Mouse (Mus musculus) ES-Bruce4 (cell line): ENCODE data around the gene Eif4g3. TPM values are rescaled to one million over a fixed set of nuclear protein-coding genes. Genes with fewer than 3 reads are reported as not detected.

ENCODE experiments used
- H3K27ac ChIP-seq: 2 replicates; pipeline ENCODE4 v1.5.1; 2012; ENCODE audit warnings: low read length, inconsistent platforms; ENCODE audit not compliant: insufficient read depth
- H3K27me3 ChIP-seq: 2 replicates; pipeline ENCODE4 v1.6.1; 2012; ENCODE audit warnings: mild to moderate bottlenecking, low read length, inconsistent platforms; ENCODE audit not compliant: control insufficient read depth, poor library complexity, insufficient read depth, severe bottlenecking
- H3K36me3 ChIP-seq: 2 replicates; pipeline ENCODE4 v1.6.1; 2012; ENCODE audit warnings: inconsistent platforms, mild to moderate bottlenecking, low read length, moderate library complexity; ENCODE audit not compliant: control insufficient read depth, poor library complexity, insufficient read depth, severe bottlenecking
- H3K4me1 ChIP-seq: one replicate; pipeline ENCODE4 v1.8.1; 2011; ENCODE audit warnings: low read length; ENCODE audit not compliant: control insufficient read depth, insufficient read depth
- H3K4me3 ChIP-seq: 2 replicates; pipeline ENCODE4 v1.5.1; 2011; ENCODE audit warnings: low read depth, mild to moderate bottlenecking, low read length
- H3K9ac ChIP-seq: 2 replicates; pipeline ENCODE4 v1.6.1; 2012; ENCODE audit warnings: low read depth, mild to moderate bottlenecking, inconsistent platforms; ENCODE audit not compliant: poor library complexity, severe bottlenecking
- H3K9me3 ChIP-seq: replicated peaks from 2 replicates; pipeline ENCODE4 v1.6.1; 2012; ENCODE audit warnings: mild to moderate bottlenecking, low read length, inconsistent platforms; ENCODE audit not compliant: control insufficient read depth, poor library complexity, insufficient read depth, severe bottlenecking
- CTCF ChIP-seq: IDR thresholded peaks from one replicate; pipeline ENCODE4 v1.8.1; 2011; ENCODE audit warnings: low read depth, low read length
- EP300 ChIP-seq: IDR thresholded peaks from 2 replicates; pipeline ENCODE4 v1.6.1; 2011; ENCODE audit warnings: low read depth, low read length; ENCODE audit not compliant: insufficient read depth
- POLR2A ChIP-seq: IDR thresholded peaks from one replicate; pipeline ENCODE4 v1.8.1; 2011; ENCODE audit warnings: low read length; ENCODE audit not compliant: insufficient read depth
- polyA plus RNA-seq: library from polyadenylated mRNA; stranded (reverse); fragments of >200 nt; gene quantifications from 2 replicates; pipeline ENCODE4 v1.2.4, GENCODE M21; 2011; ENCODE audit warnings: low read depth; ENCODE audit not compliant: missing spikeins, insufficient read depth, insufficient read length

Eif4g3 gene
- polyA plus RNA-seq, 1 experiment = 71.7 TPM

GRCm38 (mm10) chr4:138065593-138066169 lies 72.9 kb downstream of the Eif4g3 start:
- TF ChIP-seq EP300 (no peak), POLR2A (no peak), CTCF (no peak)
- Histone ChIP-seq H3K9ac (no peak overlapping the region), H3K36me3 (no peaks in the 10 kb centered on the region; the same call in 1 of the 2 replicates)

GRCm38 (mm10) chr4:138066421-138066820 lies 73.6 kb downstream of the Eif4g3 start:
- H3K4me3 ChIP-seq = no peak overlapping the region
- no peak overlapping the region for H3K9ac ChIP-seq
- no peak overlapping the region for H3K27ac ChIP-seq
- no peaks in the 10 kb centered on the region for H3K27me3 ChIP-seq
- no peaks in the 10 kb centered on the region for H3K4me1 ChIP-seq
- H3K9me3 ChIP-seq = no peaks in the 10 kb centered on the region
- no peak for TF ChIP-seq CTCF
- TF ChIP-seq POLR2A = no peak
- no peak for TF ChIP-seq EP300
- H3K36me3 ChIP-seq = no peaks in the 10 kb centered on the region

More at GRCm38 (mm10) chr4:138065593-138066169, 72.9 kb downstream of the Eif4g3 start:
- Histone ChIP-seq H3K27me3 (no peaks in the 10 kb centered on the region), H3K27ac (no peak overlapping the region), H3K4me1 (no peaks in the 10 kb centered on the region), H3K4me3 (no peak overlapping the region), H3K9me3 (no peaks in the 10 kb centered on the region)

DNA sequence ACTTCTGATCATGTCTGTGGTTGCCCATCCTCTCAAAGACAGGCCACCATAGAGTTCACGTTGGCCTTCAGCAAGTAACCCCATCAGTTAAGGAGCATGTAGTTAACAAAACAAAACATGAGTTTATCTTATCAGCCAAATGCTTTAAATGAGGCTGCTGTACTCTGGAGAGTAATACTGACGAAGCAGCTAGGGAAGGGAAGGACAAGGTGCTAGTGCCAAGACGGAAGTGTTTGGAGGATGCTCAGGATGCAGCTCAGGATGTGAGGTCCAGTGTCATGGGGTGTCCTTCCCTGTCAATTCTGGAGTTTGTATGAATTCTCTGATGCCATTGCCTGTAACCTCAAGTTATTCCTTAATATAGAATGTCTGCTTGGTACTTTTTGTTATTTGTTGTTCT lies 75.0 kb downstream of the Eif4g3 start:
- H3K9ac ChIP-seq = no peak overlapping the region
- no peak overlapping the region for H3K27ac ChIP-seq
- no peaks in the 10 kb centered on the region for H3K4me1 ChIP-seq
- no peaks in the 10 kb centered on the region for H3K36me3 ChIP-seq
- no peak for TF ChIP-seq EP300
- no peak for TF ChIP-seq CTCF
- TF ChIP-seq POLR2A = no peak
- no peaks in the 10 kb centered on the region for H3K9me3 ChIP-seq
- H3K27me3 ChIP-seq = no peaks in the 10 kb centered on the region
- H3K4me3 ChIP-seq = no peak overlapping the region

DNA sequence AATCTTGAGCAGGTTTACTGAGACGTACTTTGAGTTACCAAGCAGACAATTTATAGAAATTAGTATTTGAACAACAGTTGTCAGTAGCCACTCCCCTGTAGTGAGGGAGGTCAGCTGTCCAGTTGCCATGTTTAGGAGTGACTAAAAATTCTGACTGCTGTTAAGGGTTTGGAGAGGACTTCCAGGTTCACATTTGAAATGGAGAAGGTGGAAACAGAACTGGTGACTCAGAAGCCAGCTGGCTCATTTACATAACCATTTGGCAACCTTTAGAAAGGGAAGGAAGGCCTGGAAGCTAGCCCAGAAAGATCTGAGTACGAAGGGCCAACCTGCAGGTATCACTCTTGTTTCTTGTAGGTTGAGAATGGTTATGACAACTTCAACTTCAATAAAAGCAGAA lies 75.8 kb downstream of the Eif4g3 start:
- H3K36me3 ChIP-seq = no peaks in the 10 kb centered on the region
- H3K9ac ChIP-seq = no peak overlapping the region
- no peaks in the 10 kb centered on the region for H3K27me3 ChIP-seq
- H3K9me3 ChIP-seq = no peaks in the 10 kb centered on the region
- no peaks in the 10 kb centered on the region for H3K4me1 ChIP-seq
- H3K4me3 ChIP-seq = no peak overlapping the region
- TF ChIP-seq EP300 (no peak), CTCF (no peak), POLR2A (no peak)
- H3K27ac ChIP-seq = no peak overlapping the region

- Histone ChIP-seq H3K36me3 (no peaks in the 10 kb centered on the region), H3K9ac (no peak overlapping the region), H3K4me3 (no peak overlapping the region), H3K27ac (no peak overlapping the region), H3K27me3 (no peaks in the 10 kb centered on the region), H3K9me3 (no peaks in the 10 kb centered on the region), H3K4me1 (no peaks in the 10 kb centered on the region)
- no peak for TF ChIP-seq POLR2A
- TF ChIP-seq CTCF = no peak
- TF ChIP-seq EP300 = no peak
Observed at GRCm38 (mm10) chr4:138069371-138069770, 76.5 kb downstream of the Eif4g3 start.

DNA sequence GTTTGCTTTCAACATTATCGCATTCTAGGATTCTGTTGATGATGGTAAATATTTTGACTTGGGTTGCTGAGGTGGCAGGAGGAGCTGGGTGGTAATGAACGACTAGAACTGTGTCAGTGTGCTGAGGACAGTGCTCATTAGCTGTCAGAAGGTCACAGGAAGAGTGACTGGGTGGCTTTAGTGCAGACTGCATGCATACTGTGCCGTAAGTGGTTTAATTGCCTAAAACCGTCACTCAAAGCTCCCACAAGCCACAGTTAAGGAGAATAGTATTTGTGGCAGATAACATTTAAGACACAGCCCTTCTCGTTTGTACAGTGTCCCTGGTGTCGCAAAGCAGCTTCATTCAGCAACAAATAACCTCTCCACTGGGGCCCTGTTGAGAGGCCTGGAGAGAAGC lies 78.7 kb downstream of the Eif4g3 start:
- H3K9ac ChIP-seq = no peak overlapping the region
- H3K4me1 ChIP-seq = no peaks in the 10 kb centered on the region
- H3K4me3 ChIP-seq = no peak overlapping the region
- TF ChIP-seq EP300 = no peak
- no peak for TF ChIP-seq POLR2A
- TF ChIP-seq CTCF = no peak
- H3K27ac ChIP-seq = no peak overlapping the region
- no peaks in the 10 kb centered on the region for H3K36me3 ChIP-seq
- no peaks in the 10 kb centered on the region for H3K9me3 ChIP-seq
- no peaks in the 10 kb centered on the region for H3K27me3 ChIP-seq
